ENCODE assay signal across 8 mouse cellular contexts in the genomic region with DNA sequence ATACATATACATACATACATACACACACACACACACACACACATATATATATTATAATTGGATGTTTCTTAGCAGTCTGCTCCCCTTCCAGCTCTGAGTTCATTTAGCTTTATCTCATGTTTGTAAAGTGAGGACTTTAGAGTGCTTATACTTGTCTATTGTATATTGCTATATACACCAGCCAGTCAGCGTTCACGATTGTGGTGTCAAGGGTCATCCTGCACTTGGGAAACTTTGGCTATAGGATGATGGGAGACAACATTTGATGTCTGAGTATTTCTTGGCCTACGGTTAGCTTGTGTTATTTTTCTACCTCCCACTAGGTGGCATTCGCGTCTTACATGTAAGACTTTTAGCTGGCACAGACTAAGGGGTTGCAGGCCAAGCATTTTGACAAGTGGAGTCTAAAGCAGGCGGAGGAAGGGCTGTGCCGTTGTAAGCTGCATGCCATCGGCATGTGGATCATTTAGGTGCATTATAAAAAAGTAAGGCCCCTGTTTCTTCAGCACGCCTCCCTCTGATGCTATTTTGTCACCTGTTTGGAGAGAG. TPM values are rescaled to one million over a fixed set of nuclear protein-coding genes. Genes with fewer than 3 reads are reported as not detected.
DNase-seq lines count a peak whose midpoint lies in the region; ATAC-seq and TF ChIP-seq lines count a peak whose summit lies in the region.

No protein-coding gene starts in this region.

- intact Hi-C loops in gastrocnemius, adult 2 months (cut with DNase I), result loop anchor here (1.0 to 10.0 kb wide), 3 partner anchors 191 to 361 kb away; partner anchors contain the start of gene Cdc20b

- no peak overlapping the region for H3K27ac ChIP-seq in testis, adult 2 months (ENCODE audit: control insufficient read depth, insufficient read depth, low read depth, low read length)
- H3K27ac ChIP-seq in gastrocnemius, adult 2 months, result peak overlapping the region; percentile 62

- H3K4me1 ChIP-seq in testis, adult 2 months (ENCODE audit: control insufficient read depth, insufficient read depth, low read length), result no peaks in the 10 kb centered on the region

- no peak for TF ChIP-seq POLR2A in testis, adult 2 months (IDR thresholded peaks at IDR 0.05; ENCODE audit: control insufficient read depth, low read depth, low read length)

- H3K4me3 ChIP-seq in testis, adult 2 months (ENCODE audit: control insufficient read depth, low read depth, low read length), result peak overlapping the region; percentile 38
- peak overlapping the region; percentile 59 for H3K4me3 ChIP-seq in gastrocnemius, adult 2 months

- DNase-seq in testis, postnatal 14 days (ENCODE audit: low spot score), result no peak
- peak; percentile 45 to 72 for DNase-seq in cerebellum, postnatal 25 days
- peak; percentile 69 for DNase-seq in gastrocnemius, adult 2 months
- peak; percentile 60 for DNase-seq in hindlimb bud, embryonic 11.5 days (ENCODE audit: extremely low spot score, low read depth, low spot score)
- DNase-seq in left cerebral cortex, adult 18-20 months (ENCODE audit: low spot score in 2 of 2), result peak; percentile 54 to 59
- DNase-seq in right cerebral cortex, postnatal 4 days, result peak; percentile 44

- no peaks in the 10 kb centered on the region for H3K27me3 ChIP-seq in testis, adult 2 months (ENCODE audit: control insufficient read depth, insufficient read depth, low read length)

- peak; percentile 31; the same call in 1 of the 2 replicates for TF ChIP-seq CTCF in testis, adult 2 months (IDR thresholded peaks at IDR 0.05; ENCODE audit: control insufficient read depth, insufficient read depth, insufficient replicate concordance, low read depth, low read length)
- TF ChIP-seq CTCF in gastrocnemius, adult 2 months (IDR thresholded peaks at IDR 0.05), result peak; percentile 87

- no peaks in the 10 kb centered on the region; the same call in 1 of the 2 replicates for H3K36me3 ChIP-seq in testis, adult 2 months (ENCODE audit: control insufficient read depth, insufficient read depth, low read length)

- ATAC-seq in megakaryocyte, adult 5-6 weeks (ENCODE audit: poor library complexity, severe bottlenecking), result peak; percentile 86

RNA-seq across cellular contexts. Expression of gene Slc38a9, which starts 13.4 kb away (rescaled TPM):
- polyA plus RNA-seq in testis, adult 2 months (2012; rRNA removed), result 52.0 and 68.8 TPM in 2 replicates
- total RNA-seq in gastrocnemius, adult 2 months (2021), result 1 to 10 TPM; 6.9 to 8.1 TPM
- 10 to 100 TPM; 24.3 to 25.4 TPM for total RNA-seq in left cerebral cortex, adult 18-20 months (2021)
- 26.5 and 29.0 TPM in 2 replicates for total RNA-seq in megakaryocyte, adult 5-6 weeks (2015)
- 18.0 and 24.0 TPM in 2 replicates for total RNA-seq in megakaryocyte, adult 5-6 weeks (2017)

RNA-seq across cellular contexts. Expression of gene Ddx4, which starts 21.7 kb away (rescaled TPM):
- 87.4 and 129 TPM in 2 replicates for polyA plus RNA-seq in testis, adult 2 months (2012; rRNA removed)
- not detected for total RNA-seq in gastrocnemius, adult 2 months (2021)
- total RNA-seq in left cerebral cortex, adult 18-20 months (2021), result 1 to 10 TPM; 1.6 to 1.7 TPM
- 0.39 TPM in 1 of 2 replicates, not detected in the other for total RNA-seq in megakaryocyte, adult 5-6 weeks (2015)
- total RNA-seq in megakaryocyte, adult 5-6 weeks (2017), result 0.29 TPM in 1 of 2 replicates, not detected in the other
